Mouse (Mus musculus) G1E-ER4 (cell line): ENCODE results near the gene Prtg. TPM values are rescaled to one million over a fixed set of nuclear protein-coding genes. Genes with fewer than 3 reads are reported as not detected.

Experiments used
- GATA1 ChIP-seq: IDR thresholded peaks from one replicate; pipeline ENCODE4 v1.8.0; 2012; ENCODE audit warnings: low read length, inconsistent platforms
- polyA plus RNA-seq: library from polyadenylated mRNA; stranded (reverse); fragments of >175 nt; gene quantifications from 2 replicates; pipeline ENCODE4 v1.2.3, GENCODE M21; 2012

Prtg gene
- polyA plus RNA-seq, result 0.24 and 0.30 TPM in 2 replicates

- TF ChIP-seq GATA1, result no peak
Measured at GRCm38 (mm10) chr9:72806731-72807419, at the start of gene Prtg. Prtg (plus strand) TSS chr9:72806874.

- TF ChIP-seq GATA1, result no peak
Measured at GRCm38 (mm10) chr9:72757143-72757542, 49.5 kb upstream of the Prtg start.

- no peak for TF ChIP-seq GATA1
Measured at GRCm38 (mm10) chr9:72758705-72759131, 48.0 kb upstream of the Prtg start.

- no peak for TF ChIP-seq GATA1
Measured at GRCm38 (mm10) chr9:72763050-72763718, 43.5 kb upstream of the Prtg start.

- no peak for TF ChIP-seq GATA1
Measured at GRCm38 (mm10) chr9:72766789-72767349, 39.8 kb upstream of the Prtg start.

GRCm38 (mm10) chr9:72775022-72775421 lies 31.7 kb upstream of the Prtg start:
- TF ChIP-seq GATA1, result no peak

- TF ChIP-seq GATA1, result no peak
Measured at GRCm38 (mm10) chr9:72779004-72779403, 27.7 kb upstream of the Prtg start.

GRCm38 (mm10) chr9:72779733-72780132 lies 26.9 kb upstream of the Prtg start:
- no peak for TF ChIP-seq GATA1

- no peak for TF ChIP-seq GATA1
Measured at GRCm38 (mm10) chr9:72780694-72781093, 26.0 kb upstream of the Prtg start.

GRCm38 (mm10) chr9:72781466-72781865 lies 25.2 kb upstream of the Prtg start:
- no peak for TF ChIP-seq GATA1

- TF ChIP-seq GATA1, result no peak
Measured at GRCm38 (mm10) chr9:72782121-72782520, 24.6 kb upstream of the Prtg start.

- no peak for TF ChIP-seq GATA1
Measured at GRCm38 (mm10) chr9:72787732-72788131, 18.9 kb upstream of the Prtg start.

GRCm38 (mm10) chr9:72790530-72791212 lies 16.0 kb upstream of the Prtg start:
- TF ChIP-seq GATA1, result no peak

- no peak for TF ChIP-seq GATA1
Measured at GRCm38 (mm10) chr9:72791213-72791582, 15.5 kb upstream of the Prtg start.

- TF ChIP-seq GATA1, result no peak
Measured at GRCm38 (mm10) chr9:72791681-72792080, 15.0 kb upstream of the Prtg start.

GRCm38 (mm10) chr9:72795243-72795642 lies 11.4 kb upstream of the Prtg start:
- TF ChIP-seq GATA1, result no peak
